Mouse (Mus musculus) megakaryocyte, adult 5-6 weeks (primary cell): ENCODE measurements around the gene Hist1h2af. TPM values are rescaled to one million over a fixed set of nuclear protein-coding genes. Genes with fewer than 3 reads are reported as not detected.
"Not testable (repeated sequence)": the region's sequence is repeated elsewhere in the genome, so short reads cannot be mapped to it uniquely, and the experiment has no call there.

Experiments
- ATAC-seq: 2 replicates; pipeline ENCODE4 v1.8.0; 2016; ENCODE audit warnings: mild to moderate bottlenecking, inconsistent platforms; ENCODE audit not compliant: poor library complexity, severe bottlenecking
- total RNA-seq, 2 experiments: library from RNA; stranded (forward) in 1 of 2; stranded (reverse) in 1 of 2; fragments of 153-499, 151-499 nt in 1 of 2; fragments of 221-1000, 200-1000 nt in 1 of 2; gene quantifications; 2 replicates each; pipeline versions ENCODE4 v1.2.3 to v1.2.4; 2015 to 2017

Hist1h2af gene
- total RNA-seq, 2 experiments from 2014 or later: 91.1 to 1,821 TPM

DNA sequence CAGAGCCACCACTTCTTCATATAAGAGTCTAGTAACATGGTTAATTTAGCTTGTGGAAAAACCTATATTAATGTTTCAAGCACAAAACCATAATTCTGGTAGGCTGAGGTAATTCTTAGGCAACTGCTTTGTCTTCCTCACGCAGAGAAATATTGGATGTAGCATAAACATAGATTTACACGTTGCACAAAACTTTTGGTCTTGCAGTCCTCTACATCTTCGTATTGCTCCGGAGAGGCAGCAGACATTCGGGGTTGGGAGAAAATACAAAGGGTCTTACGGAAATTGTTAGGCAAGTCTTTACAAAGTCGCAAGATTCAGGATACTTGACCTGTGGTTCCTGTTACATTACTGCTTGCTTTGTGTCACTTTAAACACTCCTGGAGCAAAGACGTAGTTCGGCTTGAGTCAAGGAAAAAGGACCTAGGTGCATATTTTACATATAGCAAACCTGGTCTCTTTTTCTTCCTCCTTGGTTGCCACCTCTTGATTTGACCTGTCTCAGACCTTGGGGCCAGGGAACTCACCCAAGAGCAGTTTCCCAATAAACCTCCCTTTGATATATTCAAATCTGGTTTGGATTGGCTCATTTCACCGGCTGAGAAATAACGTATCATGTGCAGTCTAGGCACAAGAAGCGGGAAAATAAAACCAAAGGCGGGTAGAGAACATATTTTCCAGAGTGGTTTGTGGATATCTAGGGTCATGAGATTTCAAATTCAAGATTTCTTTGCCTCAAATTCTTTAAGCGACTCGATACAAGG is 844 bp downstream of the Hist1h2af start:
- no peak for ATAC-seq

DNA sequence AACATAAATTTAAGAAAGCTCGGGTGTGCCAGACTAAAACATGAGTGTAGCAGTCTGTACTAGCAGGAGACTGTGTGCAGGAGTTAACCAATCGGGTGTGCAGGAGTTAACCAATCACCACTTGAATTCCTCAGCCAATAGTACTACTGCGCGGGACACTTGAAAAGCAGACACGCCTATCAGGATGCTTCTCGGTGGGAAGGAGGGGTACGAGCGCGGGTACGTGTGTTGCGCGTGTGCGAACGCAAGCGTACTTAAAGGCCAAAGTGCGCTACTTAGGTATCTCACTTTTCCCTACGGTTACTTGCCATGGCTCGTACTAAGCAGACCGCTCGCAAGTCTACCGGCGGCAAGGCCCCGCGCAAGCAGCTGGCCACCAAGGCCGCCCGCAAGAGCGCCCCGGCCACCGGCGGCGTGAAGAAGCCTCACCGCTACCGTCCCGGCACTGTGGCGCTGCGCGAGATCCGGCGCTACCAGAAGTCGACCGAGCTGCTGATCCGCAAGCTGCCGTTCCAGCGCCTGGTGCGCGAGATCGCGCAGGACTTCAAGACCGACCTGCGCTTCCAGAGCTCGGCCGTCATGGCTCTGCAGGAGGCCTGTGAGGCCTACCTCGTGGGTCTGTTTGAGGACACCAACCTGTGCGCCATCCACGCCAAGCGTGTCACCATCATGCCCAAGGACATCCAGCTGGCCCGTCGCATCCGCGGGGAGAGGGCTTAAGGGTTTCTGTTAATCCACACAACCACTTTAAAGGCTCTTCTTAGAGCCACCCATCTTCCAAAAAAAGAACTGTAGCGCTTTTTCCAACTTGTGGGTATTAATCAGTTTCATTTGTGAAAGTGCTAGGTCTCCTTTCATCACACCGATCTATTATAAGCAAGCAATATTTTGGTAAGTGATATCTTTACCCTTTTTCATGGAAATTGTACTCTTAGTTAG is 1.7 kb downstream of the Hist1h2af start, which contains the start of gene Hist1h3g:
Gene Hist1h3g, plus strand, starts transcription at position 286 of the 939 bp plus-strand sequence.
- peak; percentile 67 for ATAC-seq

DNA sequence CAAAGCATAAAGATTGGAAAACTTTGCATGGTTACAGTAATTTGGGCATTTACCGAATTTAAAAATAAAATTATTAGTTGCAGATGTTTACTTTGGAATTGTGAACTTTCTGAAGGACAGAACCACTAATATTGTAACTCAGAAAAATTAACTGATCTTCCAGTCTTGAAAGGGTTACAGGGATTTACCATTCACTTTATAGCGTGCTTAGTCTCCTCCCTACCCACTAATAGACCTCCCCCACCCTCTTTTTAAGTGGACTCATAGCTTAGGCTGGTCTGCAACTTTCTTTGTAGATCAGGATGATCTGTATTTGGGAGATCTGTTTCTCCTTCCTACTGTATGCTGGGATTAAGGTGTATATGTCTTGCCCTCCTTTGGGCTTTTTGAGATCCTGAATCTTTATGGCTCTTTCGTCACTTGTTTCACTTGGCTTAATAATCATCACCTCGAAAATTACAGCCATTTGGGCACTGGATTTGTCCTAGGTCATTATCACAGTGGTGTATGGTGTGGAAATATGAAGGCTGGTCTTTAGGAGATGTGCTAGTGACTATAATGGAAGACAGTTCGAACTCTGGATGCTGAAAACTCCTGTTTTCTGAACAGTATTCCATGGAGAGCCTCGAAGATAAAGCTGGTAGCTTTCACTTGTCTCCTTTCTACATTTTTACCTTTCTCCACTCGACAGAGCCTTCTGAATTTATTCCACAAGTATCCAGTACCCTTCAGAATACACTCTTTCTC is 2.5 kb downstream of the Hist1h2af start:
- ATAC-seq: no peak

DNA sequence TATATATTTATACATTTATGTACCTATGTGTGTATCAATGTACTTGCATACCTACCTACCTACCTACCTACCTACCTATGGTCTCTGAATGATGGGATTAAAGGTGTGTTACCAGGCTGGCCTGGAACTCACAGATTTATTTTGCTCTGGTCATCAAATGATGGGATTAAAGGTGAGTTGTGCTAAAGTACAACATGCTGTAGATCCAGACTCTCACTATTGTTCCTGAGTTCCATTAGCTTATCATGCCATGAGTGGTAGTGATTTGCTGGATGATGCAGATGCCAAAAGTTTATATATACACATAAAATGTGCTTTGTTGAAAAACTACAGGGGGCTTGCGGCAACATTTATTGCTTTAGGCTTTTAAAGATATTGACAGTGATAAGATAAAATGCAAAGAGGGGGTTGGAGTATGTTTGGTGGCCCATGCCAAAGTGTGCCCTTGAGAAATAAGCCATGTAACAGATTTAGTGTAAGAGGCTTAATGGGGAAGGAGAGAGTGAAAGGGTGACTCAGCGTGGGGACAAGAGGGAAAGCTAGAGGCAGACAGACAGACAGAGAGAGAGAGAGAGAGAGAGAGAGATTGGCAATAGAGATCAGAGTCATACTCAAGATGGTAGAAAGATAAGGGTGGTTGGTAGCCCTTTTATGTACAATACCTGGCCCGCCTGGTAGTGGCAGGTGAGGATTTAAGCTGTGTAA is 3.5 kb downstream of the Hist1h2af start:
- ATAC-seq: no peak

DNA sequence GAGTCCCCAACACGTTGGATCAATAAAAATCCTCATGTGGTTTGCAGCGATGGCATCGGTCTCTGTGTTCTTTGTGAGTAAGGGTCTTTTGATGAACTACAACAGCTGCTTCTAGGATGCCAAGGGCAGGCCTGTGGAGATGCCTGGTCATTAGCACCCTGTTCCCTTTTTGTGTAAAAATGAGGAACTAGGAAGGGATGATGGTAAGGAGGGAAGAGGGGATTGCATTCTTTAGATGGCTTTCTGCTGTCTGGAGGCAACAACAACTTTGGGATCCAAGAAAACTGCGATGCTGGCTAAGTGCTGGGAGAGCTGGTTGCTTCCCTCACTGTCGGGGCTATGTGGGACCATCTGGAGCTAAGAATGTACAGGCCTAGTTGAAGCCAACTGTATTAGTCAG is 4.5 kb downstream of the Hist1h2af start:
- ATAC-seq: peak; percentile 39; the same call in 1 of the 2 replicates

DNA sequence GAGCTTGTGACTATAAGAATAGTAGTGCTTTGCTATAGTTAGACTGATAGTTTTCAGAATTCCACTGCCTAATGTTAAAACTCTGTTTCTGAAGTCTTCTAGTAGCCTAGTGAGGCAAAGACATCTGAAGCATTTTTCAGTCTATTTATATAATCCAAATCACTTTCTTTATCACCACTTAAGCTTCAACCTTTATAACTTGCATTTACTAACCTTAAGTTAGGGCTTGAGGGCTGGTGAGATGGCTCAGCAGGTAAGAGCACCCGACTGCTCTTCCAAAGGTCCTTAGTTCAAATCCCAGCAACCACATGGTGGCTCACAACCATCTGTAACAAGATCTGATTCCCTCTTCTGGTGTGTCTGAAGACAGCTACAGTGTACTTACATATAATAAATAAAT is 6.1 kb downstream of the Hist1h2af start:
- ATAC-seq: not testable (repeated sequence)

DNA sequence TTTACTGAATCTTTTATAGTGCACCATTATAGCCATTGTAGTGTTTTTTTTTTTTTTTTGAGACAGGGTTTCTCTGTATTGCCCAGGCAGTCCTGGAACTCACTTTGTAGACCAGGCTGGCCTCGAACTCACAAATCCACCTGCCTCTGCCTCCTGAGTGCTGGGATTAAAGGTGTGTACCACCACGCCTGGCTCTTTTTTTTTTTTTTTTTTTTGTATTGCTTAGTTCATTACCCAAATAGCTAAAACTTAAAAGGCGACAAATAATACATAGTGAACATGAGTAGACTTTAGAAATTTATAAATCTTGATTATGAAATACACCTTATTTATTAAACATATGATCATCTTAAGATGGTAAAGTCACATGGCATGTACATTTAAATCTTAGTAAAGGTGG is 7.8 kb downstream of the Hist1h2af start:
- no peak for ATAC-seq

DNA sequence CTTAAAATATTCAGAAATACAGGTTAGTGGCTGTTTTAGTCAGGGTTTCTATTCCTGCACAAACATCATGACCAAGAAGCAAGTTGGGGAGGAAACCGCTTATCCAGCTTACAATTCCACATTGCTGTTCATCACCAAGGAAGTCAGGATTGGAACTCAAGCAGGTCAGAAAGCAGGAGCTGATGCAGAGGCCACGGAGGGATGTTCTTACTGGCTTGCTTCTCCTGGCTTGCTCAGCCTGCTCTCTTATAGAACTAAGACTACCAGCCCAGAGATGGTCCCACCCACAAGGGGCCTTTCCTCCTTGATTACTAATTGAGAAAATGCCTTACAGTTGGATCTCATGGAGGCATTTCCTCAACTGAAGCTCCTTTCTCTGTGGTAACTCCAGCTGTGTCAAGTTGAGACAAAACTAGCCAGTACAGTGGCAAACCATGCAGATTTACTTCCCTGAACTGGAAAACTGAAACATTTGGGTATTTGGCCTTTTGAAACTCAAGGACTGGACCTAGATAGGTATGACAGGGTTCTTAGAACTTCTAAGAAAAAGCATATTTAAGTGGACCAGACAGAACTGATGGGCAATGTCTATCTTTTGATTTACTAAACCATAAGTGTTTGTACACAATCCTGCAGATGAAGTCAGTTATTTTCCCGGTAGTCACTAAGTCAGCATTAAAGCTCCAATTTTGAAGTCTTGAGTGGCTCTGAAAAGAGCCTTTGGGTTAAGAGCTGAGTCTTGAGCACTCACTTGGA is 8.7 kb downstream of the Hist1h2af start:
- ATAC-seq: not testable (repeated sequence)

DNA sequence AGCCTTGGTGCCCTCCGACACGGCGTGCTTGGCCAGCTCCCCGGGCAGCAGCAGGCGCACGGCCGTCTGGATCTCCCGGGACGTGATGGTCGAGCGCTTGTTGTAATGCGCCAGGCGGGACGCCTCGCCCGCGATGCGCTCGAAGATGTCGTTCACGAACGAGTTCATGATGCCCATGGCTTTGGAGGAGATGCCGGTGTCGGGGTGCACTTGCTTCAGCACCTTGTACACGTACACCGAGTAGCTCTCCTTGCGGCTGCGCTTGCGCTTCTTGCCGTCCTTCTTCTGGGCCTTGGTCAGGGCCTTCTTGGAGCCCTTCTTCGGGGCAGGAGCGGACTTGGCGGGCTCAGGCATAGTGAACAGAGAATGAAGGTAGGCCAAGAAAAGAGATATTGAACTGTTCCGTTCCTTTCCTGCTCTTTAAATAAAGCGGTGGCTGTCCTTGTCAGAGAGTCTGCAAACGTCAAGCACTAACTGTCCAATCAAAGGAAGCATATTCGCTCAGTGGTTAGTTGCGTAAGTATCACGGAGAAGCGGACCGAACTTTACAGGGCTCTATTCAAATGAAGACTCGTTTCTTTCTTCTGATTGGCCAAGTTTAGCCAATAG is 9.4 kb downstream of the Hist1h2af start, which contains the start of gene Hist1h2bh:
Gene Hist1h2bh, minus strand, starts transcription at position 394 of the 609 bp plus-strand sequence.
- ATAC-seq: peak; percentile 88

DNA sequence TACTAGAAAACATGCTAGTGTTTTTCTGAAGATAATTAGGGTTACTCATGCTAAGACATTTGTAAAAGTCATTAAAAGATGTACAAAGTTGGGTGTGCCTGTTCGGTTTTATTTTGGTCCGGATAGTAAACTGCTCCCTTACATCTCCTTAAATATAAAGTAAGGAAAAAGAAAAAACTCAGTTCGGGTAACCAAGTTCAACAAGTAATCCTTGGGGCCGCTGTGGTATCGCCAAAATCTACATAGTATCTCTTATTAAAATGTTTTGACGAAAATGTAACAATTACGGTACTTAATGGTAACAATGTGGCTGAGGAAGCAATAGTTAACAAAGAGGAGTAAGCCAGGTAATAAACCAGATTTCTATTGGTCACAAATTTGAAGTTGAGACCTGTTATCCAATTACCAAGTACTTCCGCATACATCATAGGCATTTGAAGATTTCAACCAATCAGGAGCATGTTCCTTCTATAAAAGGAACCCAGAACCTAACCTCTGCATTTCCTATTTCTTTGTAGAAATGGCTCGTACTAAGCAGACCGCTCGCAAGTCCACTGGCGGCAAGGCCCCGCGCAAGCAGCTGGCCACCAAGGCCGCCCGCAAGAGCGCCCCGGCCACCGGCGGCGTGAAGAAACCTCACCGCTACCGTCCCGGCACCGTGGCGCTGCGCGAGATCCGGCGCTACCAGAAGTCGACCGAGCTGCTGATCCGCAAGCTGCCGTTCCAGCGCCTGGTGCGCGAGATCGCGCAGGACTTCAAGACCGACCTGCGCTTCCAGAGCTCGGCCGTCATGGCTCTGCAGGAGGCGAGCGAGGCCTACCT is 10.5 kb downstream of the Hist1h2af start, which contains the start of gene Hist1h3f:
Gene Hist1h3f, plus strand, starts transcription at position 88 of the 822 bp plus-strand sequence.
- ATAC-seq: peak; percentile 83

DNA sequence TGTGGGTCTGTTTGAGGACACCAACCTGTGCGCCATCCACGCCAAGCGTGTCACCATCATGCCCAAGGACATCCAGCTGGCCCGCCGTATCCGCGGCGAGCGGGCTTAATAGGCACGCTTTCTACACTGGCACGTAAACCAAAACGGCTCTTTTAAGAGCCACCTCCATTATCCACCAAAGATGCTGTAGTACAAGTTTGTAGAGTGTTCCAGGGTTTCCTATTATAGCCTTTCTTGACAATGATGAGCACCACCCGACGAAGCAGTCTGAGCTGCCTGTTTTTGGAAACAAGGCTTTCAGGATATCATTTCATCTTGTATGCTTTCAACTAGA is 11.0 kb downstream of the Hist1h2af start:
- ATAC-seq: peak; percentile 14; the same call in 1 of the 2 replicates

DNA sequence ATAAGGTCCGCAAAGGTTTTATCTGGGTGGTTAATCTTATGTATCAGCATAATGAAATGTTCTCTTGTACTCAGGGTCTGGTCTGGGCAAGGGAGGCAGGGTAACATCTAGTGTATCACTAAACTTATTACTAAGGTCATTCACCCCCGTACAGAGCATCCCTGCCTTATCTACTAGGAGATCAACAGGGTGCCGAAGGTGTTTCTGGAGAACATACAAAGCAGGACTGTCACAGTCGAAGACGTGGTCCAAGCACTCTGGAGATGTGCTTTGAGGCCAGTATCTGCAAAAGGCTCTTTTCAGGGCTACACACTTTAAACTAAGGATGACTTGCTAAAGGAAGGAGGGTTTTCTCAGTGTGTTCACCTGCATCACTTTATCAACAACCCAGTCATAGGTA is 13.0 kb downstream of the Hist1h2af start:
- ATAC-seq: no peak

DNA sequence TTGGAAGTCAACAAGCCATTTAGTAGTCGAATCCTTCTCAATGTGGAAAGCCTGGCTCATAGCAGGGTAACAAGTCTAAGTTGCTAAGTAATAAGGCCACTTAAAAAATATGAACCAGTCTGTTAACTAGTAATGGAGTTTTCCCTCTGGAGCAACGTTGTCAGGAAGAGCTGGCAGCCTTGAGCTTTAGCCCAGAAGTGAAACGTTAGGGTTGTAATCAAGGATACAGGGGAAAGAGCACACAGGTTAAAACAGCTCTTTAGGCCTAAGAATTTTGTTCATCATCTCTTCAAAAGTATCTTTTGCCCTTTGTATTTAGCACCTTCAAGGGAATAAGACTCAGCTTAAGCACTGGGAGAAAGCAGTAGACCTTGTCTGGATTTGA is 17.0 kb downstream of the Hist1h2af start:
- no peak for ATAC-seq

DNA sequence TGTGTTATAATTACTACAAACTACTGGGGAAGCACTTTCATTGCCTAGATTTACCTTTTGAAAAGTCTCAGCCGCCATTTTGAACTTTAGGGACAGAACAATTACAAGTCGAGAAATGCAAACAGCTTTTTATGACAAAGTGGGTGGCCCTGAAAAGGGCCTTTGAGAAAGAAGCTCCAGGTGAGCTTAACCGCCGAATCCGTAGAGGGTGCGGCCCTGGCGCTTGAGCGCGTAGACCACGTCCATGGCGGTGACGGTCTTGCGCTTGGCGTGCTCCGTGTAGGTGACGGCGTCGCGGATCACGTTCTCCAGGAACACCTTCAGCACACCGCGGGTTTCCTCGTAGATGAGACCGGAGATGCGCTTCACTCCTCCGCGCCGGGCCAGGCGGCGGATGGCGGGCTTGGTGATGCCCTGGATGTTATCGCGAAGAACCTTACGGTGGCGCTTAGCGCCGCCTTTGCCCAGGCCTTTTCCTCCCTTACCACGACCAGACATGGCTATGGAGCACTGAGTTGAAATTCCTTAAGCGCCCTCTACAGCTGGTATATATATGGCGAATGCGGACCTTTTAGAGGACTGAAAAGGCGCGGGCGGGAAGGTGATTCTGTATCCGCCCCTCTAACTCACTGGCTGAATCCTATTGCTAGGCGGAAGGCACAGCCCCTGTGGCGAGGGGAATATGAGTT is 17.6 kb downstream of the Hist1h2af start, which contains the start of gene Hist1h4f:
Gene Hist1h4f, minus strand, starts transcription at position 503 of the 689 bp plus-strand sequence.
- peak; percentile 60 for ATAC-seq

DNA sequence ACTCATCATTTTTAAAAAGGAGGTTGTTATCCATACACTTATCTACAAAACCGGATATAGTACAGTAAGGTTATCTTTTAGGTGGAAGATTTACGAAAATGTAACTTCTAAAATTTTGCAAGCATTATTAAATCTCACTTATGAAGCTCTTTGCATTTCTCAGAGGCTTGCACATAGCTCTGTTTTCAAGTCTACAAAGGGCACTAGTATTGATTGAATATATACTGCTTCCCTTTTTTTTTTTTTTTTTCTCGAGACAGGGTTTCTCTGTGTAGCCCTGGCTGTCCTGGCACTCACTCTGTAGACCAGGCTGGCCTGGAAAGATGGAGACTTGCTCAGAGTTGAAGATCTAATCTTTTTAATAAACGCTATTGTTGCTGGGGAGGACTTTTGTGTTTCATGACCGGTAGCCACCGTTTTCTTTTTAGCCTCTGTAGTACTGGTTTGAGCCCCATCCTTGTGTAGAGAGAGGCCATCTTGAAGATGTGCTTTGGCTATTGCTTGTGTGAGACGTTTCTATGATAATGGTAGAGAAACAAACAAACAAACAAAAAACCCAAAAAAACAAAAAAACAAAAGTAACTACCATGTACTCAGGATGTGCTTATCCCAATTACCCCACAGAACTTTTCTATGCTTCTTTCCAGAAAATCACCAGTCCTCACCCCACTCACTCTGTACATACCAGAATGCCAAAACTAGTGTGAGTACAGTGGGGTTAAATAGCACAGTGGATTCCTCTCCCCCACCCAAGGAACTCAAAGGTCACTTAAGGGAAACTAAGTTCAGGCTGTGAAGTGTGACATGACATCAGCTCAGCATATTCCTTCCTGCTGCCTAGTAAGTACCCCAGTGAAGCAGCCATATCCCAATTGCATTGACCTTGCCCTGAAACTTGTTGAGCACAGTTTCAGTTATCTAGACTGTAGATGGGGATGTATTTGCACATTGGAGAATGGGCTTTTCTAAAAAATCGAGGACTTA is 18.5 kb downstream of the Hist1h2af start:
- ATAC-seq: no peak

DNA sequence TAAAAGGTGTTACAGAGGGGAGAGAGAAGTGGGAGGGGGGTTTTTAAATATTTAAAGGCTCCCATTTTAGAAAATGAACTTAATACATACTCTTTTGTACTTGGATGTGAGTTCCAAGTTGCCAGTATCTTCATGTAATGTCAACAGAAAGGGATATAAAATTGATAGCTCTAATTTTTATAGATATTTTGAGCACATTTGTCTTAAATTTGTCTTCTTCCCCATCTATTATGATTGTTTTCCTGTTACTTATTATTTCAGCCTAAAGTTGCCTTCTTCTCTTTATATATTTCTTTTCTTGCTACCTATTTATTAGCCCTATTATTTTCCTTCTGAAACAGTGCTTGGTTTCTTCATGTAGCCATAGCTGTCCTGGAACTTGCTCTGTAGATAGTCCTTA is 19.3 kb downstream of the Hist1h2af start, which contains the start of gene Hist1h1d:
Gene Hist1h1d, plus strand, starts transcription at position 301 of the 400 bp plus-strand sequence.
- ATAC-seq: no peak
